Mouse (Mus musculus) brown adipose tissue, adult 24 weeks (tissue): ENCODE results near the gene Tvp23b. TPM values are rescaled to one million over a fixed set of nuclear protein-coding genes. Genes with fewer than 3 reads are reported as not detected.

Experiments used
- H3K27ac ChIP-seq: fragments of 200-500 bp; replicated peaks from 2 replicates; pipeline ENCODE4 v1.5.1; 2012; ENCODE audit warnings: low read depth, mild to moderate bottlenecking, low read length
- H3K4me1 ChIP-seq: fragments of 200-500 bp; 2 replicates; pipeline ENCODE4 v1.6.1; 2012; ENCODE audit warnings: low read length, mixed read lengths; ENCODE audit not compliant: control insufficient read depth, insufficient read depth, insufficient read length
- H3K4me3 ChIP-seq: fragments of 200-500 bp; 2 replicates; pipeline ENCODE4 v1.5.1; 2012; ENCODE audit warnings: low read depth, mild to moderate bottlenecking, low read length, moderate library complexity; ENCODE audit not compliant: insufficient read depth
- polyA plus RNA-seq: library from polyadenylated mRNA; stranded (reverse); fragments of >200 nt; gene quantifications from 2 replicates; pipeline ENCODE4 v1.2.4, GENCODE M21; 2012; ENCODE audit not compliant: missing spikeins, insufficient read depth, insufficient read length

Tvp23b gene
- polyA plus RNA-seq, 1 experiment, result 16.4 TPM

- Histone ChIP-seq H3K27ac (no peak overlapping the region), H3K4me1 (no peaks in the 10 kb centered on the region), H3K4me3 (no peak overlapping the region)
These were observed 70.3 kb downstream of the Tvp23b start for GRCm38 (mm10) chr11:62949548-62949947.

DNA sequence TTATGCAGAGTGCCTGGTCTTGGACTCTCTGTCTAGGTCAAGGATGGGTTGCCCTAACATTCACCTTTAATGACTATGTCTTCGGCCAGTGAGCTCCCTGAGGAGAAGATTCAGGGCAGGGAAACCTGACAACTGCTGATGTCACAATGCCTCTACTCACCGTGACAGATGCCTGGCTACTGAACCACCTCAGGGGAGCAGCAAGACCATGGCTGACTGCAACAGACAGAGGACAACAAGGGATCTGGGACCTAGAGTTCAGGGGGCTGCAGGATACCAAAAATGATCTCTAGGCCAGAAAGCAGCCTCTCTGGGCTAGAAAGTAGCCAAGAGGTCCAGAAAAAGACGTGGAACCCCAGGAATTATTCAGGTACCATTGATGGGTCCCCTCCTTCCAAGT, 71.8 kb downstream of the Tvp23b start, which contains the start of gene Cdrt4:
Gene Cdrt4, plus strand, starts transcription at position 182 of the 400 bp plus-strand sequence.
- H3K4me3 ChIP-seq, result no peak within 1 kb of the TSS

DNA sequence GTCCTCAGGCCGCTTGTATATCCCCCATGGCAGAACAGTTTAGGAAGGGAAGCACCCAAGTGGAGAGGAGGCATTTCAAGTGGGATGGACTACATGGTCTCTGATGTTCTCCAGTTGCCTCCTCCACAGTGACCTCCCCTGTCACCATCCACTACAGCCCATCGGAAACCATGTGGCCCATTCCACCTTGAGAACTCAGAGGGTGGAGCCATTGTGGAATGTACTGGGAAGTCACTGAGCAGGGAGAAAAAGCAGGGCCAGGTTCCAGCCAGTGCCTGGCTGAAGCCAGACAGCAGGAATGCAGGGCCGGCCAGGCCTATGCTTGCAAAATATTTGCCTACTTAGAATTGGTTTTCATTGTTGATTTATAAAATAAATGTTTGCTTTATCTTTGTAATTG, 75.5 kb downstream of the Tvp23b start:
- Histone ChIP-seq H3K27ac (no peak overlapping the region), H3K4me1 (no peaks in the 10 kb centered on the region), H3K4me3 (no peak overlapping the region)

More for the DNA sequence above, 71.8 kb downstream of the Tvp23b start, which contains the start of gene Cdrt4:
- H3K27ac ChIP-seq, result no peak within 1 kb of the TSS
- H3K4me1 ChIP-seq, result no peaks in the 10 kb centered on the region

GRCm38 (mm10) chr11:62955186-62955585, 75.9 kb downstream of the Tvp23b start:
- Histone ChIP-seq H3K4me1 (no peaks in the 10 kb centered on the region), H3K27ac (no peak overlapping the region), H3K4me3 (no peak overlapping the region)

DNA sequence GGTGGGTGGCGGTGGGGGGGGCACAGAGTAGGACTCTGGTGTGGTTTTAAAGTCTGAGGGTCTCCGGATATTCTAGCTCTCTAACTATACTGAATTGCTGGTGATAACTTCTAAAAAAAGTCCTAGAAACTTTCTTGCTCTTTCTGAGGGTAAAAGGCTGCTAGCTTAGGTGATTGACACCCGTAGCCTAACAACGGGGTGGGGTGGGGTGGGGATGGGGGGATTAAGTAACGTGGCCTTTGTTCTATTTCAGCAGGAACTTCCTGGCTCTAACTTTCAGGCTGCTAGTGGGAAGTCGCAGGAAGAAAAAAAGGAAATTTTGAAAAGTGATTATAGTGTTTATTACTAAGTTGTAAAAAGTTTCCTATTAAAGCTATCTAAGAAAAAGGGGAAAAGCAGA, 76.5 kb downstream of the Tvp23b start:
- Histone ChIP-seq H3K4me3 (no peak overlapping the region), H3K27ac (no peak overlapping the region), H3K4me1 (no peaks in the 10 kb centered on the region)

- Histone ChIP-seq H3K4me3 (no peak overlapping the region), H3K4me1 (no peaks in the 10 kb centered on the region), H3K27ac (no peak overlapping the region)
These were observed 78.4 kb downstream of the Tvp23b start for GRCm38 (mm10) chr11:62957626-62958180.

DNA sequence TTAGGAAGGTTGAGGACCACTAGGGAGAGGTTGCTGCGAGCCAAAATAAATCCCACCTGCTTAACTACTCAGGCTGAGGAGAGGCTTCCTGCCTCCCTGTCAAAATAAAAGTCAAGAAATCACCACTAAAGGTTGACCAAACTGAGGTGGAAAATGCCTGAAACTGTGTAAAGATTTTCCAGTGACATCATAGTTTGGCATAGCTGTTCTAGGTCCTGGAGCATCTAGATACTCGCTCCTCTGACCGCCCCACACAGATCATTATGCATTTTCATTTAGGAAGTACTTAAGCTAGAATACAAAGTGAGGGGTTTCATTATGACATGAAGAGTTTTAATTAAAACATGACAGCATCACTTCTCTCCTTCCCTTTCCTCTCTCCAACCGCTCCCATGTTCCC, 84.0 kb downstream of the Tvp23b start:
- H3K4me3 ChIP-seq, result no peak overlapping the region
- no peaks in the 10 kb centered on the region for H3K4me1 ChIP-seq
- H3K27ac ChIP-seq, result no peak overlapping the region

GRCm38 (mm10) chr11:62966424-62966764, 87.1 kb downstream of the Tvp23b start:
- H3K4me3 ChIP-seq, result no peak overlapping the region
- peak overlapping the region; percentile 56 for H3K27ac ChIP-seq
- no peaks in the 10 kb centered on the region for H3K4me1 ChIP-seq

Other genes starting within 250 kb of the Tvp23b start
- 1.2 TPM in 1 of 2 replicates, not detected in the other for gene Lrrc75a, start 230.9 kb upstream of the Tvp23b start, polyA plus RNA-seq
- gene Mmgt2, start 230.8 kb upstream of the Tvp23b start, polyA plus RNA-seq, result 2.3 and 3.6 TPM in 2 replicates
- 0.46 and 0.91 TPM in 2 replicates for gene Zfp287, start 147.6 kb upstream of the Tvp23b start, polyA plus RNA-seq
- gene Gm10428, start 126.4 kb upstream of the Tvp23b start, polyA plus RNA-seq, result not detected in 2 replicates
- 1.1 TPM in 1 of 2 replicates, not detected in the other for gene Zfp286, start 90.0 kb upstream of the Tvp23b start, polyA plus RNA-seq
- gene Trim16, start 59.2 kb upstream of the Tvp23b start, polyA plus RNA-seq, result 12.2 and 19.9 TPM in 2 replicates
- 0.55 TPM in 1 of 2 replicates, not detected in the other for gene Fbxw10, start 32.4 kb upstream of the Tvp23b start, polyA plus RNA-seq
- gene Cdrt4, start 71.7 kb downstream of the Tvp23b start, polyA plus RNA-seq, result not detected in 2 replicates
- gene Tekt3, start 182.2 kb downstream of the Tvp23b start, polyA plus RNA-seq, result not detected in 2 replicates
- 51.2 and 71.0 TPM in 2 replicates for gene Pmp22, start 249.5 kb downstream of the Tvp23b start, polyA plus RNA-seq